Mouse (Mus musculus) intestine, embryonic 15.5 days (tissue): Measurements from ENCODE around the gene Eps8. TPM values are rescaled to one million over a fixed set of nuclear protein-coding genes. Genes with fewer than 3 reads are reported as not detected.
"Not testable (repeated sequence)": the region's sequence is repeated elsewhere in the genome, so short reads cannot be mapped to it uniquely, and the experiment has no call there.

Experiments used
- ATAC-seq: fragments of 200-750 bp; cut with Nextera tagmentation; 2 replicates; pipeline ENCODE4 v1.8.0; 2017; ENCODE audit warnings: moderate TSS enrichment, moderate library complexity
- H3K27ac ChIP-seq: fragments of 300-500 bp; sonication (generic); 2 replicates; pipeline ENCODE4 v1.5.1; 2015; ENCODE audit warnings: mild to moderate bottlenecking, inconsistent platforms
- H3K27me3 ChIP-seq: fragments of 300-500 bp; sonication (generic); replicated peaks from 2 replicates; pipeline ENCODE4 v1.6.1; 2015; ENCODE audit warnings: inconsistent platforms
- H3K36me3 ChIP-seq: fragments of 300-500 bp; sonication (generic); 2 replicates; pipeline ENCODE4 v1.6.1; 2015; ENCODE audit warnings: inconsistent platforms
- H3K4me1 ChIP-seq: fragments of 300-500 bp; sonication (generic); replicated peaks from 2 replicates; pipeline ENCODE4 v1.6.1; 2015; ENCODE audit warnings: inconsistent platforms
- H3K4me2 ChIP-seq: fragments of 300-500 bp; sonication (generic); replicated peaks from 2 replicates; pipeline ENCODE4 v1.6.1; 2015; ENCODE audit warnings: mild to moderate bottlenecking, inconsistent platforms
- H3K4me3 ChIP-seq: fragments of 300-500 bp; sonication (generic); replicated peaks from 2 replicates; pipeline ENCODE4 v1.5.1; 2015; ENCODE audit warnings: inconsistent platforms
- H3K9ac ChIP-seq: fragments of 300-500 bp; sonication (generic); 2 replicates; pipeline ENCODE4 v1.6.1; 2015; ENCODE audit warnings: inconsistent platforms
- H3K9me3 ChIP-seq: fragments of 300-500 bp; sonication (generic); 2 replicates; pipeline ENCODE4 v1.6.1; 2016; ENCODE audit warnings: inconsistent platforms
- WGBS: fragments of 180-500 bp; shearing (Covaris S2); methylation state at CpG from one replicate; pipeline ENCODE4 v1.1.7; 2015; 5-methylcytosine and 5-hydroxymethylcytosine counted together
- polyA plus RNA-seq: library from polyadenylated mRNA; unstranded; fragments of >200 nt; fragmentation: Nextera tagmentation; extraction: Ambion mirVana; gene quantifications from 2 replicates; pipeline ENCODE4 v1.2.1, GENCODE M21; 2015

Eps8 gene
- polyA plus RNA-seq, 1 experiment from 2014 or later = 85.2 TPM

GRCm38 (mm10) chr6:137455537-137456041 is 199.1 kb downstream of the Eps8 start:
- Histone ChIP-seq H3K4me1 (0 out of 2 replicates have a peak, but pooled peaks cover 4% of the 10 kb centered on the region), H3K9ac (no peak overlapping the region), H3K4me2 (peak overlapping the region; percentile 33; the same call in 1 of the 2 replicates), H3K9me3 (no peaks in the 10 kb centered on the region), H3K4me3 (no peak overlapping the region), H3K27me3 (no peaks in the 10 kb centered on the region), H3K36me3 (no peaks in the 10 kb centered on the region), H3K27ac (no peak overlapping the region)
- peak; percentile 89 for ATAC-seq
- WGBS = 14% methylated on average over 10 of the region's 10 CpGs

GRCm38 (mm10) chr6:137446116-137446515 is 208.6 kb downstream of the Eps8 start:
- not testable (repeated sequence) for ATAC-seq, H3K36me3 ChIP-seq, H3K4me2 ChIP-seq, H3K27ac ChIP-seq, H3K4me1 ChIP-seq, H3K4me3 ChIP-seq, H3K9me3 ChIP-seq, H3K27me3 ChIP-seq, H3K9ac ChIP-seq
- WGBS = 67% methylated on average over 7 of the region's 7 CpGs

GRCm38 (mm10) chr6:137443089-137443488 is 211.6 kb downstream of the Eps8 start:
- Histone ChIP-seq H3K27me3 (no peaks in the 10 kb centered on the region), H3K4me2 (no peak overlapping the region), H3K9me3 (no peaks in the 10 kb centered on the region), H3K36me3 (no peaks in the 10 kb centered on the region), H3K27ac (no peak overlapping the region), H3K4me3 (no peak overlapping the region), H3K4me1 (no peaks in the 10 kb centered on the region), H3K9ac (no peak overlapping the region)
- no peak for ATAC-seq
- 87% methylated on average over 12 of the region's 12 CpGs for WGBS

- Histone ChIP-seq H3K4me2 (0 out of 2 replicates have a peak overlapping the region, but pooled peaks have one; percentile 22), H3K27me3 (no peaks in the 10 kb centered on the region), H3K9me3 (no peaks in the 10 kb centered on the region), H3K4me1 (no peaks in the 10 kb centered on the region), H3K9ac (no peak overlapping the region), H3K36me3 (no peaks in the 10 kb centered on the region), H3K27ac (no peak overlapping the region), H3K4me3 (no peak overlapping the region)
- WGBS = 61% methylated on average over 19 of the region's 19 CpGs
- ATAC-seq = peak; percentile 75
Observed at GRCm38 (mm10) chr6:137440559-137441486, 213.9 kb downstream of the Eps8 start.

- Histone ChIP-seq H3K4me3 (no peak overlapping the region), H3K4me2 (no peak overlapping the region), H3K4me1 (no peaks in the 10 kb centered on the region), H3K9me3 (no peaks in the 10 kb centered on the region), H3K36me3 (no peaks in the 10 kb centered on the region), H3K27ac (no peak overlapping the region), H3K9ac (no peak overlapping the region), H3K27me3 (no peaks in the 10 kb centered on the region)
- no peak for ATAC-seq
- WGBS = 52% methylated on average over 16 of the region's 16 CpGs
Observed at GRCm38 (mm10) chr6:137437902-137438580, 216.6 kb downstream of the Eps8 start.

- Histone ChIP-seq H3K27ac (no peak overlapping the region), H3K4me3 (no peak overlapping the region), H3K4me1 (no peaks in the 10 kb centered on the region), H3K27me3 (no peaks in the 10 kb centered on the region), H3K9ac (no peak overlapping the region), H3K36me3 (no peaks in the 10 kb centered on the region), H3K9me3 (no peaks in the 10 kb centered on the region), H3K4me2 (no peak overlapping the region)
- ATAC-seq = no peak
- 71% methylated on average over 4 of the region's 4 CpGs for WGBS
Observed at GRCm38 (mm10) chr6:137437486-137437885, 217.2 kb downstream of the Eps8 start.

- no peaks in the 10 kb centered on the region for H3K27me3 ChIP-seq
- no peak overlapping the region for H3K4me2 ChIP-seq
- no peaks in the 10 kb centered on the region for H3K4me1 ChIP-seq
- no peak overlapping the region for H3K27ac ChIP-seq
- WGBS = 66% methylated on average over 14 of the region's 14 CpGs
- no peak overlapping the region for H3K4me3 ChIP-seq
- no peak overlapping the region for H3K9ac ChIP-seq
- ATAC-seq = peak; percentile 36; the same call in 1 of the 2 replicates
- H3K36me3 ChIP-seq = no peaks in the 10 kb centered on the region
- no peaks in the 10 kb centered on the region for H3K9me3 ChIP-seq
Observed at GRCm38 (mm10) chr6:137433521-137434137, 221.0 kb downstream of the Eps8 start.

Other genes starting within 250 kb of the Eps8 start
- gene Strap, start 80.2 kb upstream of the Eps8 start, polyA plus RNA-seq = 131 and 147 TPM in 2 replicates
- 93.9 and 98.6 TPM in 2 replicates for gene Dera, start 99.7 kb upstream of the Eps8 start, polyA plus RNA-seq